In the genomic region with DNA sequence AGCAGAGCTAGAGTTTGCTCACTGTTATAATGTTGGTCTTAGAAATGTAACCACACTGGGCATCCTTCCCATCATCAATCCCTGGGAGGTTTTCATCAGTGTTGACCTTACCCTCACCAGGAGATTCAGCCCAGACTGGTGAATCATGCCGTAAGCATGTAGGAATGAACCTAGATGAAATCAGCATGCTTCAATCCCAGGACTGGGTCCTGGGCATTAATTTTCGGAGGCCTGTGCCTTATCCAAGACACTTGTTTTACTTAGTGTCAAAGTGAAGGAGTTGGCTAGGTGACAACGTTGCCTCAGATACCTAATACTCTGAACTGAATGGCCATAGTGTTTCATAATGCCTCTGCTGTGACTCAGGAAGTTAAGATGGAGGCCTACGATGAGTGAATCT, we compare ENCODE assay signal across 23 mouse cellular contexts.
DNase-seq lines count a peak whose midpoint lies in the region; ATAC-seq and TF ChIP-seq lines count a peak whose summit lies in the region.
"Had no signal": no experiment of that assay in that cellular context is flagged by ENCODE, and none has a peak within 500 bp of the region (broad histone marks: within the 10 kb centered on the region; RNA-seq: fewer than 3 reads in every experiment).

No protein-coding gene starts in this region.

- no peak for TF ChIP-seq EP300 in stomach, postnatal 0 days (optimal IDR thresholded peaks at IDR 0.05)

- WGBS in lung, embryonic 14.5 days = 60% methylated on average over 4 of the region's 4 CpGs
- 49% methylated on average over 4 of the region's 4 CpGs for WGBS in stomach, postnatal 0 days
- WGBS in hindbrain, embryonic 13.5 days = 83% methylated on average over 4 of the region's 4 CpGs

- no peaks in the 10 kb centered on the region for H3K27me3 ChIP-seq in lung, embryonic 14.5 days (ENCODE audit: insufficient read depth, low read length)
- H3K27me3 ChIP-seq in stomach, postnatal 0 days (ENCODE audit: control insufficient read depth, insufficient read depth, low read length) = no peaks in the 10 kb centered on the region
- no peaks in the 10 kb centered on the region for H3K27me3 ChIP-seq in hindbrain, embryonic 13.5 days
- H3K27me3 ChIP-seq: forebrain, embryonic 13.5 days; heart, embryonic 13.5 days; liver, embryonic 12.5 days; lung, embryonic 15.5 days had no signal

- H3K9ac ChIP-seq in lung, embryonic 14.5 days = no peak overlapping the region
- H3K9ac ChIP-seq in stomach, postnatal 0 days (ENCODE audit: low read length) = no peak overlapping the region
- no peak overlapping the region for H3K9ac ChIP-seq in hindbrain, embryonic 13.5 days
- H3K9ac ChIP-seq: forebrain, embryonic 13.5 days; heart, embryonic 13.5 days; liver, embryonic 12.5 days; lung, embryonic 15.5 days had no signal

- no peak for TF ChIP-seq CTCF in gastrocnemius, adult 2 months (IDR thresholded peaks at IDR 0.05)
- no peak for TF ChIP-seq CTCF in lung, embryonic 14.5 days (IDR thresholded peaks at IDR 0.05; ENCODE audit: low read depth)
- no peak for TF ChIP-seq CTCF in embryonic fibroblast, embryonic 13.5 days (IDR thresholded peaks at IDR 0.05; ENCODE audit: borderline replicate concordance, insufficient read depth, low read length)
- TF ChIP-seq CTCF in stomach, postnatal 0 days (IDR thresholded peaks at IDR 0.05; ENCODE audit: low read depth) = no peak

- no peak for ATAC-seq in lung, embryonic 14.5 days (ENCODE audit: insufficient read depth)
- peak; percentile 18; the same call in 1 of the 2 replicates for ATAC-seq in stomach, postnatal 0 days (ENCODE audit: low FRiP score, low TSS enrichment)
- no peak for ATAC-seq in hindbrain, embryonic 13.5 days (ENCODE audit: low FRiP score)
- ATAC-seq: forebrain, embryonic 13.5 days; liver, embryonic 12.5 days had no signal

- H3K4me2 ChIP-seq in lung, embryonic 14.5 days = no peak overlapping the region
- H3K4me2 ChIP-seq in stomach, postnatal 0 days (replicated peaks; ENCODE audit: low read depth) = no peak overlapping the region
- H3K4me2 ChIP-seq in hindbrain, embryonic 13.5 days = no peak overlapping the region
- H3K4me2 ChIP-seq: forebrain, embryonic 13.5 days; heart, embryonic 13.5 days; liver, embryonic 12.5 days; lung, embryonic 15.5 days; midbrain, embryonic 11.5 days had no signal

- no peaks in the 10 kb centered on the region for H3K36me3 ChIP-seq in lung, embryonic 14.5 days (ENCODE audit: insufficient read depth)
- H3K36me3 ChIP-seq in stomach, postnatal 0 days (ENCODE audit: control insufficient read depth, insufficient read depth, low read length) = no peaks in the 10 kb centered on the region
- H3K36me3 ChIP-seq in hindbrain, embryonic 13.5 days = no peaks in the 10 kb centered on the region
- H3K36me3 ChIP-seq: heart, embryonic 13.5 days; liver, embryonic 12.5 days; lung, embryonic 15.5 days had no signal

- H3K27ac ChIP-seq in gastrocnemius, adult 2 months = no peak overlapping the region
- H3K27ac ChIP-seq in lung, embryonic 14.5 days (ENCODE audit: low read depth) = no peak overlapping the region
- peak overlapping the region; percentile 91 for H3K27ac ChIP-seq in embryonic fibroblast, embryonic 13.5 days (ENCODE audit: insufficient read depth, low read length)
- no peak overlapping the region for H3K27ac ChIP-seq in stomach, postnatal 0 days (replicated peaks)
- H3K27ac ChIP-seq in hindbrain, embryonic 13.5 days = no peak overlapping the region
- H3K27ac ChIP-seq: forebrain, embryonic 13.5 days; layer of hippocampus, adult 2 months; liver, embryonic 12.5 days; lung, embryonic 15.5 days had no signal

- no peaks in the 10 kb centered on the region for H3K9me3 ChIP-seq in lung, embryonic 14.5 days (ENCODE audit: low read depth, low read length)
- no peaks in the 10 kb centered on the region for H3K9me3 ChIP-seq in stomach, postnatal 0 days (ENCODE audit: control insufficient read depth, low read length)
- no peaks in the 10 kb centered on the region for H3K9me3 ChIP-seq in hindbrain, embryonic 13.5 days
- H3K9me3 ChIP-seq: forebrain, embryonic 13.5 days; heart, embryonic 13.5 days; liver, embryonic 12.5 days; lung, embryonic 15.5 days had no signal

- intact Hi-C loops in gastrocnemius, adult 2 months (cut with DNase I) = no loop called here

- TF ChIP-seq POLR2A in embryonic fibroblast, embryonic 13.5 days (IDR thresholded peaks at IDR 0.05; ENCODE audit: low read depth, low read length) = no peak

- no peaks in the 10 kb centered on the region for H3K4me1 ChIP-seq in lung, embryonic 14.5 days (ENCODE audit: insufficient read depth)
- peaks cover 14% of the 10 kb centered on the region for H3K4me1 ChIP-seq in embryonic fibroblast, embryonic 13.5 days (ENCODE audit: control insufficient read depth, insufficient read depth, low read length)
- H3K4me1 ChIP-seq in stomach, postnatal 0 days (replicated peaks; ENCODE audit: control insufficient read depth, insufficient read depth) = no peaks in the 10 kb centered on the region
- H3K4me1 ChIP-seq in hindbrain, embryonic 13.5 days (replicated peaks) = no peaks in the 10 kb centered on the region
- H3K4me1 ChIP-seq: forebrain, embryonic 13.5 days; liver, embryonic 12.5 days; lung, embryonic 15.5 days had no signal

- no peak overlapping the region for H3K4me3 ChIP-seq in gastrocnemius, adult 2 months
- no peak overlapping the region for H3K4me3 ChIP-seq in lung, embryonic 14.5 days (ENCODE audit: low read depth, low read length)
- H3K4me3 ChIP-seq in embryonic fibroblast, embryonic 13.5 days (ENCODE audit: insufficient read depth, low read length) = no peak overlapping the region
- H3K4me3 ChIP-seq in stomach, postnatal 0 days (ENCODE audit: low read depth, low read length) = no peak overlapping the region
- H3K4me3 ChIP-seq in hindbrain, embryonic 13.5 days = no peak overlapping the region
- H3K4me3 ChIP-seq: forebrain, embryonic 13.5 days; heart, embryonic 13.5 days; layer of hippocampus, adult 2 months; liver, embryonic 12.5 days; lung, embryonic 15.5 days had no signal

- peak; percentile 13 for DNase-seq in gastrocnemius, adult 2 months
- DNase-seq in gastrocnemius, postnatal 10 days = no peak
- peak; percentile 4 for DNase-seq in lung, embryonic 14.5 days
- no peak for DNase-seq in lung, adult 18-20 months
- DNase-seq in stomach, postnatal 0 days (ENCODE audit: low spot score) = no peak
- DNase-seq in adrenal gland, postnatal 4 days (ENCODE audit: low spot score in 2 of 2) = no peak
- DNase-seq: adrenal gland, postnatal 10 days; cerebellum, adult 11-12 months; cerebellum, postnatal 14 days; embryo, embryonic 11 days; gastrocnemius, postnatal 25 days; kidney, adult 18-20 months; kidney, postnatal 14 days; retina, postnatal 1 day; thymus, postnatal 36 days had no signal

Comparison
In these comparisons a context has a peak if more than half of its experiments do, and no peak if none do; other contexts are left out.
1. DNase-seq: peak in gastrocnemius, adult 2 months (single experiment) and lung, embryonic 14.5 days (single experiment); none in gastrocnemius, postnatal 10 days (single experiment), lung, adult 18-20 months (0 of 2), stomach, postnatal 0 days (single experiment) and adrenal gland, postnatal 4 days (0 of 2).